Mouse (Mus musculus) monocyte, adult 2 months (primary cell): ENCODE data around the gene Mob1b.
"Not testable (repeated sequence)": the region's sequence is repeated elsewhere in the genome, so short reads cannot be mapped to it uniquely, and the experiment has no call there.

Experiments
- DNase-seq, 2 experiments: peaks; one replicate each; pipeline ENCODE4 v3.0.0; 2022; ENCODE audit warnings: low spot score in 2 of 2, low read depth in 1 of 2

Mob1b gene

GRCm38 (mm10) chr5:88699251-88699913 lies 21.3 kb upstream of the Mob1b start:
- DNase-seq = no peak

DNA sequence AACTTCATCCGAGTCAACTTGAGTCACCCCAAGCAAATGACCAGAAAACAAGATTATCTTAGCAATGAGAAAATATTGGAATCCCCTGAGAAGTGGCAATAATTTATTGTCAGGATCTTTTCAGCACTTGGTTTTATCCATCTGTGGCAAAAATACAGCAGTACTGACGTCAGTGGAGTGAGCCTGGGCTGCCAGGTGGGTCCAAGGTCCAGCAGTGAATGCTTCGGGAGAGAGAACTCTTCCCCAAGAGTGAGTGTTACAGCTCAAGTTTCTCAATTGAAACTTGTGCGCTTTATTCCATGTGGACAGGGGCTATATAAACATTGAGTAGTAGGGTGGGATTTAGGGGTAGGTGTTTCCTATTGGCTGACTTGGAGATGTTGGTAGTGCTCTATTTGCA lies 18.6 kb upstream of the Mob1b start:
- no peak for DNase-seq

DNA sequence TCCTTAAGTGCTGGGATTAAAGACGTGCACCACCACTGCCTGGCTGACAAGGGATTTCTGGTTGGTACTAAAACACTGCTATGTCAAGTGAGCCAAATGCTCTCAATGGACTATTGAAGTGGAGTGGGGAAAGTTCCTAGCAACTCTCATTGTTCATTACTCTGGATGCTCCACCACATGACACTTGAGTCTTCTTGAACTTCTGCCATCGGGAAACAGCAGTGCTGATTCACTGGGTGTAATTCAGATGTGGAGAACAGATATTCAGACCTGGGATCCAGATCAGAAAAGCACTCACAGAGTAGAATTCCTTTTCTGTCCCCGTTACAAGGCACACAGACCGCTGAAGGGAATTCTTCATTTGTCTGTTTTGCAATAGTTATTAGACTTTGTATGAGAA lies 17.1 kb upstream of the Mob1b start:
- DNase-seq = no peak

- DNase-seq = no peak
These were observed 9.5 kb upstream of the Mob1b start for GRCm38 (mm10) chr5:88711128-88711527.

DNA sequence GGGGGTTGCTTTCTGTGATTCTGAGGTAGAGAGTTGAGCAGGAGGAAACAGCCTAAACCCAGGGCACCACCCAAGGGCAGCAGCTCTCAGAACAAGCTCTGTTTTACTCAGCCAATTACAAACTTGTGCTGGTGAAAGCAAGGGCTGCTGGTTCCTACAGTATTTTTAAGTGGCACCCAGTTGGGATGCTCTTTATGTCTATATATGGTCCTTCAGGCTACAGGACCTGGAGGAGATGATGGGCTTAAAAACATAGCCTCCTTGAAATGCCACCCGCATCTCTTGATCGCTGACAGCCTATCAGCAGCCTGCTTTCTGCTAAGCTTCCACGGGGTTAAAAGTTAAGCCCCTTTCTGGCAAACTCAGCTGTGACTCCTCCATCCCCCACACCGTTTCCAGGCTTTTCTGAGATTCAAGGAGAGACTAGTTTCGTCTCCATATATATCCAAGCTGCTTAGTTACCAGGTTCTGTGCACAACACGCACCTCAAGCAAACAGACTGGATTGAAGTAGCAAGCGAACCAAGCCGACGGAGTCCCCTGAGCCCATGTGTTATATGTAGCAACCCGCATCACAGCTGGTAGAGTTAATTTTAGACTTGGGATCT lies 8.9 kb upstream of the Mob1b start:
- DNase-seq = no peak

GRCm38 (mm10) chr5:88712328-88712727 lies 8.3 kb upstream of the Mob1b start:
- DNase-seq = no peak

GRCm38 (mm10) chr5:88716983-88717382 lies 3.7 kb upstream of the Mob1b start:
- DNase-seq = no peak

DNA sequence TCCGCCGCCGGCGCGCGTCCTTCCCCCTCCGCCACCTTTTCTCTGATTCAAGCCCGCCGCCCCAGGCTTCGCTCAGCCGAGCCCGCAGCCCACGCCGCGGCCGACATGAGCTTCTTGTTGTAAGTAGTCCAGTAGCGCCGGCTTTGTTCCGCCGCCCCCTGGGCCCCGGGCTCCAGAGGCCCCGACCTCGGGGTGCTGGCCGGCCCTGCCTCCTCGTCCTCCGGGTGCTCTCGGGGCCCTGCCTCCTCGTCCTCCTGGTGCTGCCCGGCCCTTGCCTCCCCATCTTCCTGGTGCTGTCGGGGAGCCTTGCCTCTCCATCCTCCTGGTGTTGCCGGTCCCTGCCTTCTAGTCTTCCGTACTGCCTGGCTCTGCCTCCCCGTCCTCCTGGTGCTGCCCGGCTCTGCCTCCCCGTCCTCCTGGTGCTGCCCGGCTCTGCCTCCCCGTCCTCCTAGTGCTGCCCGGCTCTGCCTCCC lies 384 bp downstream of the Mob1b start:
- no peak for DNase-seq

DNA sequence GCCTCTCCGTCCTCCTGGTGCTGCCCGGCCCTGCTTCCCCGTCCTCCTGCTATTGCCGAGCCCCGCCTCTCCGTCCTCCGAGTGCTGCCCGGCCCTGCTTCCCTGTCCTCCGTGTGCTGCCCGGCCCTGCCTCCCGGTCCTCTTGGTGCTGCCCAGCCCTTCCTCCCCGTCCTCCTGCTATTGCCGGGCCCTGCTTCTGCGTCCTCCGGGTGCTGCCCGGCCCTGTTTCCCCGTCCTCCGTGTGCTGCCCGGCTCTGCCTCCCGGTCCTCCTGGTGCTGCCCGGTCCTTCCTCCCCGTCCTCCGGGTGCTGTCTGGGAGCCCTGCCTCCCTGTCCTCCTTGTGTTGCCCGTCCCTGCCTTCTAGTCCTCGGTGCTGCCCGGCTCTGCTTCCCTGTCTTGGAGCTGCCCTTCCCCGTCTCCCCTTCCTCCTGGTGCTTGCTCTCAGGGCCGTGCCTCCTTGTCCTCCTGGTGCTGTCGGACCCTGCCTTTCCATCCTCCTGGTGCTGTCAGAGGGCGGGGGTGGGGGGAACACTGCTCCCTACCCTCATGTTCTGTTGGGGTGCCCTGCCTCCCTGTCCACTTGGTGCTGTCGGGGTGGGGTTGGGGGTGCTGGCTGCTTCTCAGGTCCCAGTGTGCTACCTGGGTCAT lies 1.0 kb downstream of the Mob1b start:
- DNase-seq = peak in 1 of 2 experiments; percentile 4

- DNase-seq = no peak
These were observed 1.6 kb downstream of the Mob1b start for GRCm38 (mm10) chr5:88722213-88722600.

DNA sequence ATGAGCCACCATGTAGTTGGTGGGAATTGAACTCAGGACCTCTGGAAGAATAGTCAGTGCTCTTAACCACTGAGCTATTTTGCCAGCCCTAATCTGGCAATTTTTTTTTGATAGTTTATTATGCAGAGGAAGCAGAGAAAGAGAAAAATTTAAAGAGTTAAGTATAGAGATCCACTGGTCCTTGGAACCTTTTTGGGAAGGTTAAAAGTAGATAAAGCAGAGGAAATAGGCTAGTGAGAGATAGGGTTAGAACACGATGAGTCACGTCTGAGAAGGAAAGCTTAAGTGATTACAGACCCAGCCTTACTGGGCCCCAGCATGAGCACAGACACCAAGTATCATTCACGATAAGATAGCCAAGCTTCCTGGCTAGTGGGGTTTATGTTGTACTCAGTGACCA lies 3.4 kb downstream of the Mob1b start:
- no peak for DNase-seq

GRCm38 (mm10) chr5:88727593-88728144 lies 7.0 kb downstream of the Mob1b start:
- no peak for DNase-seq

DNA sequence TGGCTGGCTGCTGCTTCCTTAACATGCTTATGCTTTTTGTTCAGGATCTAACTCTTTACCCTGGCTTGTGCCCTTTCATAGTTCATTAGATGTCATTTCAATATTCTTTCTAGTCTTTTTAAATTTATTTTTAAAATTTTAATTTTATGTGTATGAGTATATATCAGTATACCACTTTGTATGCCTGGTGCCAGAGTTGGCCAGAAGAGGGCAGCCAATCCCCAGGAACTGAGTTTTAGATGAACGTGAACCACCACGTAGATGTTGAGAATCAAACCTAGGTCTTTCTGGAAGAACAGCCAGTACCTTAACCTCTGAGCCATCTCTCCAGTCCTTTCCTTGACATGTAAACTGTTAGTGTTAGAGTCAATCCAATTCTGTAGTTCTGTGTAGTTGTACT lies 14.1 kb downstream of the Mob1b start:
- no peak for DNase-seq

DNA sequence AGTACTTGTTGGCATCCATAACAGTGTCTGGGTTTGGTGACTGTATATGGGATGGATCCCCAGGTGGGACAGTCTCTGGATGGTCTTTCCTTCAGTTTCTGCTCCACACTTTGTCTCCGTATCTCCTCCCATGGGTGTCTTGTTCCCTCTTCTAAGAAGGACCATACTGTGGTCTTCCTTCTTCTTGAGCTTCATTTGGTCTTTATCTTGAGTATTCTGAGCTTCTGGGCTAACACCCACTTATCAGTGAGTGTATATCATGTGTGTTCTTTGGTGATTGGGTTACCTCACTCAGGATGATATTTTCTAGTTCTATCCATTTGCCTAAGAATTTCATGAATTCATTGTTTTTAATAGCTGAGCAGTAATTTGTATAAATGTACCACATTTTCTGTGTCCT lies 20.4 kb downstream of the Mob1b start:
- DNase-seq = not testable (repeated sequence)

- DNase-seq = no peak
These were observed 27.1 kb downstream of the Mob1b start for GRCm38 (mm10) chr5:88747774-88748173.

DNA sequence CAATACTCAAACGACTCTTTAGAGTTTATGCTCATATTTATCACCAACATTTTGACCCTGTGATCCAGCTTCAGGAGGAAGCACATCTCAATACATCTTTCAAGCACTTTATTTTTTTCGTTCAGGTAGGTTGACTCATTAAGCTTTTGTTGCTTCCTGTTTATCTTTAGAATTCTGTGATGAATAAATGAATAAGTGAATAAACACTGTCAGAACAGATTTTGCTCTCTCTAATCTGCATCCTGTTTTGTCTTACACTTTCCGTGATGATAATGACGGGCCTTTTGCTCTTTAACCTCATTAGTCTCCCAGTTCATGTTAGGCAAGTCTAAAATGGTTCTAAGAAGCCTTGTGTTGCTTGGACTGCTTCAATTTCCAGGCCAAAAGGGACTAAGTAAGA lies 32.5 kb downstream of the Mob1b start:
- no peak for DNase-seq

DNA sequence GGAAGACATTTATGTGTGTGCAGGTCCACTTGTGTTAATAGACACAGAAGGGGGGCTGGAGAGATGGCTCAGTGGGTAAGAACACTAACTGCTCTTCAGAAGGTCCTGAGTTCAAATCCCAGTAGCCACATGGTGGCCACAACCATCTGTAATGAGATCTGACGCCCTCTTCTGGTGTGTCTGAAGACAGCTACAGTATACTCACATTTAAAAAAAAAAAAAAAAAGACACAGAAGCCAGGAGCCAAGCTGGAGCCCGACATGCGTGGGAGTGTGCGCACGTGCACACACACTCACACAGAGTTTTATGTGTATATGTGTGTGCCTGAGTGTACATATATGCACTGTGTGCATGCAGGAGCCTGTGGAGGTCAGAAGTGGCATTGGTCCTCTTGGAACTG lies 42.0 kb downstream of the Mob1b start:
- DNase-seq = no peak

GRCm38 (mm10) chr5:88764430-88764986 lies 43.9 kb downstream of the Mob1b start:
- DNase-seq = no peak

DNA sequence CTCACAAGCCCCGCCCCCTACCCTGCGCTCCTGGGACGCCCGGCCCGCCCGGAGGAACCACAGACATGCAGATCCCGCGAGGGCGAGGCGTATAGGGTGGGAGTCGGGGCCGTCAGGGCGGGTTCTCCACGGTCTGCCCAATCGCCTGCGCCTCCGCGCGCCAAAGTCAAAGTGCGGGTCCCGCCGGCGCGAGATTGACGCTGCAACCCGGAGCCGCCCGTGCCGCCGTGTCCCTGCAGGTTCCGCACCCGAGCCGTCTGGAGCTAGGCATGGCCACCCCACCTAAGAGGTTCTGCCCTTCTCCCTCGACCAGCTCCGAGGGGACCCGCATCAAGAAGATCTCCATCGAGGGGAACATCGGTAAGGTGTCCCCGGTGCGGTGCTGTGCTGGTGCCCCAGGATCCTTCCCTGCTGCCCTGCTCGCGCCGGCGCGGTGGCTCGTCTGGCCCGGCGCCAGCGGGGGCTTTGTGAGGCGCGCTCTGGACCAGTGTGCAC lies 44.4 kb downstream of the Mob1b start, which contains the start of gene Dck:
Gene Dck (plus strand): TSS at position 10 of the 495 bp plus-strand sequence.
- DNase-seq = peak; percentile 96 to 99

DNA sequence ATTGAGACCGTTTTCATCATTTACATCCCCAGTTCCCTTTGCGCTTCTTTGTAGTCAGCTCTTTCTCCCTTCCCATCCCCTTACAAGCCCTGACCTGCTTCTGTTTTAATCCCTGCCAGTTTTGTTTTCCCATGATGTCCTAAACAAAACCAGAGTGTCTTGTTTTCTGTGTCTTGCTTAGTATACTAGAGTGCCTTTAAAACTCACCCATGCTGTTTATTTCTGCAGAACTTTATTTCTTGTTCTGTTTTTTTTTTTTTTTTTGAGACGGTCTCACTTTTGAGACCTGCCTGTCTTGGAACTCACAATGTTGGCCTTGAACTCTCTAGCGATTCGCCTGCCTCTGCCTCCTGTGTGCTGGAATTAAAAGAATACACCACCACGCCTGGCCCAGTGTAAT lies 44.9 kb downstream of the Mob1b start:
- no peak for DNase-seq

DNA sequence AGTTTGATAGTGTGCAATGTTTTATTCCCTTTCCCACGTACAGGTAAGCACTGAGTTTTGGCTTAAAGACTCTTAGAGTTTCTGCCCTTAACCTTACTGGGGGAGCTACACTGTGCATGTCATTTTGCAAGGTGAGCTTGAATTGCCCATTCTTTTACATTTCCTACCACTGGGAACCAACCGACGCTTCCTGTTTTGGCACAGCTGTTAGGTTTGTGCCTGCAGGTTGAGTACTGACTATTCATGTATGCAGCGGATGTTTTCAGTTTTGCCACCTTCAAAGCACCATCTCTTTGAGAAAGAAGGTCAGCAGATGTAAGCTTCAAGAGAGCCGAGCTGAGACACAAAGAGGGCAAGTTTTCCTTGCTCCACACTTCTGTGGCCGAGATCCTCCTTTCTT lies 45.5 kb downstream of the Mob1b start:
- no peak for DNase-seq

- DNase-seq = no peak
These were observed 46.2 kb downstream of the Mob1b start for GRCm38 (mm10) chr5:88766863-88767262.
